Mouse (Mus musculus): ENCODE measurements around the gene Ankrd2.

The Ankrd2 gene

GRCm38 (mm10) chr19:42035456-42036248, at the start of gene Ankrd2:
Ankrd2 (plus strand) TSS chr19:42036000.
- DNase-seq (ENCODE audit: low spot score): peak; percentile 74

GRCm38 (mm10) chr19:41987206-41987605, 48.6 kb upstream of the Ankrd2 start:
- no peak for DNase-seq (ENCODE audit: low spot score)

GRCm38 (mm10) chr19:41989810-41990209, 46.0 kb upstream of the Ankrd2 start:
- no peak for DNase-seq (ENCODE audit: low spot score)

- no peak for DNase-seq (ENCODE audit: low spot score)
These were observed 43.8 kb upstream of the Ankrd2 start for GRCm38 (mm10) chr19:41991926-41992477.

GRCm38 (mm10) chr19:41992971-41993370, 42.8 kb upstream of the Ankrd2 start:
- DNase-seq (ENCODE audit: low spot score): no peak

GRCm38 (mm10) chr19:41993484-41993883, 42.3 kb upstream of the Ankrd2 start:
- no peak for DNase-seq (ENCODE audit: low spot score)

- DNase-seq (ENCODE audit: low spot score): no peak
These were observed 41.8 kb upstream of the Ankrd2 start for GRCm38 (mm10) chr19:41994023-41994422.

GRCm38 (mm10) chr19:41995483-41995882, 40.3 kb upstream of the Ankrd2 start:
- DNase-seq (ENCODE audit: low spot score): no peak

GRCm38 (mm10) chr19:41997090-41997489, 38.7 kb upstream of the Ankrd2 start:
- no peak for DNase-seq (ENCODE audit: low spot score)

- no peak for DNase-seq (ENCODE audit: low spot score)
These were observed 36.8 kb upstream of the Ankrd2 start for GRCm38 (mm10) chr19:41998770-41999548.

- no peak for DNase-seq (ENCODE audit: low spot score)
These were observed 36.0 kb upstream of the Ankrd2 start for GRCm38 (mm10) chr19:41999688-42000283.

- no peak for DNase-seq (ENCODE audit: low spot score)
These were observed 35.3 kb upstream of the Ankrd2 start for GRCm38 (mm10) chr19:42000446-42000958.

- no peak for DNase-seq (ENCODE audit: low spot score)
These were observed 34.4 kb upstream of the Ankrd2 start for GRCm38 (mm10) chr19:42001253-42001980.

- no peak for DNase-seq (ENCODE audit: low spot score)
These were observed 31.5 kb upstream of the Ankrd2 start for GRCm38 (mm10) chr19:42004258-42004657.

- DNase-seq (ENCODE audit: low spot score): no peak
These were observed 30.2 kb upstream of the Ankrd2 start for GRCm38 (mm10) chr19:42005616-42006015.

- DNase-seq (ENCODE audit: low spot score): no peak
These were observed 29.2 kb upstream of the Ankrd2 start for GRCm38 (mm10) chr19:42006568-42006967.

GRCm38 (mm10) chr19:42008586-42008985, 27.2 kb upstream of the Ankrd2 start:
- DNase-seq (ENCODE audit: low spot score): no peak

GRCm38 (mm10) chr19:42009067-42009466, 26.7 kb upstream of the Ankrd2 start:
- DNase-seq (ENCODE audit: low spot score): no peak

- DNase-seq (ENCODE audit: low spot score): no peak
These were observed 25.4 kb upstream of the Ankrd2 start for GRCm38 (mm10) chr19:42010436-42010835.

- DNase-seq (ENCODE audit: low spot score): no peak
These were observed 24.7 kb upstream of the Ankrd2 start for GRCm38 (mm10) chr19:42011123-42011522.

GRCm38 (mm10) chr19:42014231-42014825, 21.5 kb upstream of the Ankrd2 start:
- no peak for DNase-seq (ENCODE audit: low spot score)

Data from T-cell, adult 2 months (primary cell).